Mouse (Mus musculus): ENCODE data around the gene Elp4.

Elp4 gene

DNA sequence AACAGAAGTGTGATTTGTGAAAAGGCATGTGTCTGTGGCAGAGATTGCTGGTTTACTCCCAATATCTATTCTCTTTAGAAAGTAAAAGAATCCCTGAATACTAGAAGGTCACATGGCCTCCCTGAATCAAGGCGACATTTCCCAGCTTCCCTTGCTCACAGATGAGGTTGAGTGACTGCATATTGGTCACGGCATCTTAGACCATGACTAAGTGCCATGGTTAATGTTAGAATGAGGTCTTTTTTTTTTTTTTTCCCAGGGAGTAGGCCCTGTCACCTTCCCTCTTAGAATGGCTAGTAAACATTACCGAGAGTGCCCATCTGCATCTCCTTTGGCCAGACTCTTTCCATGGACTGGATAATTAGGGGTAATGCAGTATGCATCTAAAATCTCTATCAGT is 193.9 kb downstream of the Elp4 start:
- no peak for DNase-seq

DNA sequence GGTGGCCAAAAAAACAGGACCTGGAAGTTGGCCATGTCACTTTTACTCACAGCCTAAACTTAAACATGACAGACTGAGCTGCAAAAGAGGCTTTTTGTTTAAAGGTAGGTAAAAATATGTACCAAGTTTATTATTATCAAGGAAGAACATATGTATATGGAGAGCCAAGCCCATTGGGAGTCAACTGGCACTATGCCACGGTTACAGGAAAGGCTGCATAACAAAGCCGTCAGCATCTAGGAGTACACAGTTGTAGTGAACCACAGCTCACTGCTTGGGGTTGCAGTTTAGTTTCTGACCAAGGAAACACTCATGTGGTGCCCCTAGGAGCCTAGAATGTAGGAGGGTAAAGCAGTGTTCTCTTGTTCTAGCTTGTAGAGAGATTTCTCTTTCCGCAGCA is 195.2 kb downstream of the Elp4 start:
- no peak for DNase-seq

DNA sequence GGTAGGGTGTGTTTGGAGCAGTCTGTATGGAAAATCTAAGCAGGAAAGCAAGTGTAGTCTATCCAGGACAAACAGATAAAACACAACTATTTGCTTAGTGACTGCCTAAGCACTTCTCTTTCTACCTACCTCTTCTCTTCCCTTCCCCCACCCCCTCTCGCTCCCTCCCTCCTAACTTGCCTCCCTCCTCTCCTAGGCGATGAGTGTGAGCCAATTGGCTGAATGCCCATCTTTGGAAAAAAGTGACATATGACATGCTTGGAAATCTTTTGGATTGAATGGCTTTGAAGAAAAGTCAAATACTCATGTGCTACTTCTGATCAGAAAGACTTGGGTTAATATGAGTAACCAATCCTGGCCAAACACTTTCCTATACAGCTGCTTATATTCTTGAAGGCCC is 199.0 kb downstream of the Elp4 start:
- no peak for DNase-seq

DNA sequence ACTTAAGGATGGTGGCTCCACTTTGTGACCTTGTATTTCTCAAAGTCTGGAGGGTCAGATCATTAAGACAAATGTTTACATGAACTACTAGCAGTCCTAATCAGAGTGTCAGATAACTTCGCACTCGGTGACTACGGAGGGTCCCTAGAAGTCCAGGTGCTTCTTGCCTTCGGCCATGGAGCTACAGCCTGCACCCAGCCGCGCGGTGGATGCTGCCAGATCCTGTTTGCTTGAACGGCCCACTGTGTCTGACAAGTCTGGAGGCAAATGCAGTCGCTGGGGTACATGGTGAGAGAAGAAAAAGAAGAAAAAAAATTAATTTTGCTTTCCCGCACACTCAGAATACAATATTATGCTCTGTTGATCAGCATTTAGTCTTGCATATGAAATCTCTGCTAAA is 201.8 kb downstream of the Elp4 start:
- DNase-seq: no peak

DNA sequence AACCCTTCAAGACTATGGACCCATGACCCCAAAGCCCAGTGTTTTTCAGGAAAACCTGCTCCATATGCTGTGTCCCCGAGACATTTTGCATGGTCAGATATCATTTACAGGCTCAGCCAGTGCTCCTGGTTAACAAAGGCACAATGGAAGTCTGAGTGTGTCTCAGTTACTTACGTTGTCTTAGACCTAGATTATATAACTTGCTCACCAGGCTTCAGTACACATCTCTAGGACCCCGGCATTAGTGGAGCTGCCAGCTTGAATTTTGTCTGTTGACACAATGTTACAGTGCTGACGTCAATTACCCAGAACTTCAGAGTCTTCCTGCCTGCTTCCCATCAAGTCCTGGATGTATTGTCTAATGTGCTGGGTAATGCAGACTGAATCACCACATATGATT is 202.6 kb downstream of the Elp4 start:
- DNase-seq: no peak

DNA sequence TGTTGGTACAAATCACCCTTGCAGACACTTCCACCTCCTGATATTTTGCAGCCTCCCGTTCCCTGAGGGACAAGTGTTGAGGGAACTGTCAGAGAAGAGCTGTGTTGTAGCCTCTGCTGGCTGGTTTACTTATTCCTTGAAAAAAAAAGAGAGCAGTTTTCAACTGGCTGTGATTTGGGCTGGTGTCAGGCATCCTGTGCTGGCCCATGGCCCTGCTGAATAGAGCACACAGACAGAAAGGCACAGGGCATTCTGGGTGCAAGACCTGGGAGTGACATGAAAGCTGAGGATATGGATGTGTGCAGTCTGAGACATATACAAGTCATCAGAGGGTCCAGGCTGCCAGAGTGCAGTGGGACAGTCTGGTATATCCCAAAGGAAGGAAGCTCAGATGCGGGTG is 205.7 kb downstream of the Elp4 start:
- no peak for DNase-seq

DNA sequence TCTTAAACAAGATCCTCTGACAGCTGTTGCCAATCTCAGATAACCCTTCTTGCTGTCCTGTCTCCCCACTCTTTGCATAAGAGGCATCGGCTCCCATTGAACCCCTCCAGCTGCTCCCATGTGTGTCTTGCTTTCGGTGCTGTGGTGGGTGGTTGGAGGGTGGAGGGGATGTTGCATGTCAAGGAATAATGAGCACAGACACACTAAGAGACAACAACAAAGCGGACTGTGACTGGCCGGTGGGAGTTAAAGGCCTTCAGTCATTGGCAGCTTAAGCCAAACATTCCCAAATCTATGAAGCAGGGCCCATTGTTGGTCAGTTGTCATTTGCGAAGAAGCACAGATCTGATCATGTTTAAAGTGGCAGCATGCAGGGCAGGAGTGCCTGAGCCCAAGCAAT is 206.6 kb downstream of the Elp4 start:
- DNase-seq: no peak

DNA sequence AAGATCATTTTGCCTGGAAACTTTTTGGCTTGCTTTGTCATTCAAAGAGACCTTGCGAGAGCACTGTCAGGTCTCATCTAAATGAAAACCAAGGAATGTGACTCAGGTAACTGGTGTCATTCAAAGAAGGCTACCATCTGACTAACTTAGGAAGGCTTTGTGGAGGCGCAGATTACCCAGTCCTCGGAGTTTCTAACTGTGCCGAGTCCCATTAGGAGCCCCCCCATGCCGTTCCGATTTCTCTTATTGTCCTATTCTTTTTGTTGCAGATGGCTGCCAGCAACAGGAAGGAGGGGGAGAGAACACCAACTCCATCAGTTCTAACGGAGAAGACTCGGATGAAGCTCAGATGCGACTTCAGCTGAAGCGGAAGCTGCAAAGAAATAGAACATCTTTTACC is 213.1 kb downstream of the Elp4 start:
- DNase-seq: no peak

DNA sequence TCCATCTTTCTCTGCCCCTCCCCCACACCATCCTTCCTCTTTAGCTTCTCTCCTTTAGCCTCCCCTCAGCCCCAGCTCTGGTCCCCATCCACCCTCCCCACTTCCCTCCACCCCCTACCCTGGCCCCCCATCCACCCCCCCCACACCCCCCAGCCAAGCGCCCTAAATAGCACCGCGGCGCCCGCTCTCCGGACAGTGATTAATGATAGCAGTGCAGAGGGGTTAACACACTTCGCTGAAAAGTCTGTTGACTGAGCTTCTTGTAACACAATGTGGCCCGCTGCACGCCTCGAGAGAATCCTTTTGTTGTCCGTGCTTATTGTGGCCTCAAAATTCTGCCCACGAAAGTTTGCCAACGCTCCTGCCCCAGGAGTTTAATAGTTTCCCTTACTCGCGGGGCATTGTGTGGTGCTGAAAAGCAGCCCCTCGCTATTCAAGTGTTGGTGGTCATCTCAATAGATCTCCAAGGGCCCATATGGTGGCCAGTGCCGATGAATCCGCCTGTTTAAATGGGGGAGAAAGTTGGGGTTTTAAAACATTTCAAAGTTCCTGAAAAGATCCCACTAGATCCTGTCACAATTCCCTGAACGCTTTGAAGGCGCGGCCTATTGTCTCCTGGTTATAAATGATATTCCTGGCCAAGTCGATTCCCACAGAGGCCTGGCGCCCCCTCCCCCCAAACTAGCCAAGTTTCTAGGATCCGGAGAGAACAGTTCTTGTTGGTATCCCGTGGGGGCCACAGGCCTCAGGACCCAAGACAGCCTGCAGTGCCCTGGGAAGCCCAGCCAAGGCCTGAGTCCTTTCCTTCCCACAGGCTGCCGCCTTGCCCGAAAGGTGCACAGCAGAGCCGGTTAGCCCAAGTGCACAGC is 214.4 kb downstream of the Elp4 start:
- no peak for DNase-seq

DNA sequence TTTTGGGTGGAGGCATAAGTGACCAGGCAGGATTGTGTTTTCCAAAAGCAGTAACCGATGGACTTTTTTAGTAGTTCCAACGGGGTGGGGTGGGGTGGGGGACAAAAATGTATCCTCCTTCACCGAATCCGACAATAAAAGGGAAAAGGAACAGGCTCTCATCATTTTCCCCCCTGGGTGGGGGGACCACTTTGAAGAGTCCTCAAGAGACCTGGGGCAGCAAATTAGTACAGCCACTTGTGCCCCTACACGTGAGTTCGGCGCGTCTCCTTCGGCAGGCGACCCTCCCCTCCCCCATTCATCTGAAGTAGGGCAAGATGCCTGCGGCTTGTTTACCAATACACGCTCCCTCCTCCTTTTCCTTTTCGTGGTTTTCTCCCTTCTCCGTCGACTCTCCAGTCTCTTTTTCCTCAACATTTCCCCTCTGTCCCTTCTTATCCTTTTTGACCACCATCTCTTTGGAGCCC is 215.0 kb downstream of the Elp4 start:
- DNase-seq: no peak

DNA sequence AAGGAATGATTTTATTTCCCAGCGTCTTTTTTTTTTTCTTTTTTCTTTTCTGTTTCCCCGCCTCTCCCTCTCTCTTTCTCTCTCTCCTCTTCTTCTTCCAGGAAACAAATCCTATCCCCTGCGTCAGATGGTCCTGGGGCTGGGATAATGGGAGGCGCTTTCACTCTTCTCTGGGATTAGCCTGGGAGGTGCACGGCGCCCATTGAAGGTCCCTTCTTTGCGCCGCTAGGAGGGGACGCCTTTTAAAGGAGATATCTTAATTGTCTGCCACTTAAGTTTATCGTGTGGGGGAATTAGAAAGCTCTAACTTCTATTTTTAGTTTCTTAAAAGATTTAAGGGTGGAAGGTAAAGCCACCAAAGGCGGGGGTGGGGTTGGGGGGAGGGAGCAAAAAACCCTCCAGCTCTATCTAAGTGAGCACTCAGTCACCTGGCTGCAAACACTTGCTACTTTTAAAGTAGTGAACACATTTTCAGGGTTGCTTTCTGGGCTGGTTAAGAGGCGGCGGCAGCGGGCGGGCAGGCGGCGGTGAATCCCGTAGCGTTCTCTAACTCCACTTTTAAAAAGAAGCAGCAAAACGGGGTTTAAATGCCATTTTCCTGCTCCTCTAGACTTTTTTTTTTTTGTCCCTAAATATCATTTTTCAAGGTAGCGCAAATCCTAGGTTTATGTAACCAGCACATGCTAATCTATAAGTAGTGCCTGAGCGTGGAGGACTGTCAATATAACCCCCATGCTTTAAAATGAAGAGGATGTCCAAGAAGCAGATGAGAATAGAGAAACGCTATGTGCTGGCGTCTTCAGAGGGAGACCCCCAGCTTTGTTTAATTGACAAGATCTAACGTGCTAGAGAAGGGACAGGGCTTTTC is 215.7 kb downstream of the Elp4 start:
- no peak for DNase-seq

DNA sequence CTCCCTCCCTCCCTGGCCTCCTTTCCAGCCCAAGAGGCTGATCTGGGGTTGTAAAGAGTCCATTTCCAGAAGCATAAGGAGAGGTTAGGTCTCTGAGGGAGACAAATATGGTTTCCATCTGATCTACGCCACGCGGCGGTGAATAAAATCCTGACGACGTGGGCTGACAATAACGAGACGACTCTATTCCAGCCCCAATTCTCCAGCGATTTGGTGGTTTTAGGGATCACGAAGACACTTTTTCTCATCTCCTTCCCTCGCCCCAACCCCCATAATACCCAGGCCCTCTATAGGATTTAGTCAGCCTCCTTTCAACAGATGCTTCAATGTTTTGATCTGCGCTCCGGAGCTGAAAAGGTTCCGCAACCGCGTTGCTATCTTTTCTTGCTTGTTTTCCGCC is 216.4 kb downstream of the Elp4 start:
- no peak for DNase-seq

DNA sequence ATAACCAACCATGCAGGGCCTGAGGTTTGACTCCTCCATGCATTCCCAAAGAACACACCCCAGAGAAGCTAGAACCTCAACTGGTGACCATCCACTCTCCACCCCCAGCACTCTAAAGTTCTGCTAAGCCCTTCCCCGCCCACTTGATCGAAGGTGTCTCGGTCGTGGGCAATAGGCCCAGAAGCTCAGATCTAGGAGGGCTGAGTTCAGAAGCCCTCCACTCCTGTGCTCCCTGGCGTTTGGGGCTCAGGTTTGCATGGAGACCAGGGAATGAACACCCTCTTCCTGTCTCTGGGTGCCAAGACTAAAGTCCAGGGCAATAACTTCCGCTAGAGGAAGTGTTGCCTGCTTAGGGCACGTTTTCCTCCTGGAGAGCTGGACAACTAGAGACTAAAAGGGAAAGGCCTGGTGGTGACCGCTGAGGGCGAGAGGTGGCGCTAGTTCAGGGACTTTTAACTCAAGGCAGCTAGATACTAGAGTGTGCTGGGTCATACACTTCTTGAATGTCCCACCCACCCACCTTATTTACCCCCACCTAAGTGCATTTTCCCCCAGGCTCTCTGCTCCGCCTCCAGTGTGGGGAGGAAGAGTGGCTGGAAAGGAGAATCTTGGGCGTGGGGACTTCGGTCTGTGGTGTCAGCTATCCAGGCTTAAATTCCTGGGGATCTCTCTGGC is 216.9 kb downstream of the Elp4 start:
- no peak for DNase-seq

DNA sequence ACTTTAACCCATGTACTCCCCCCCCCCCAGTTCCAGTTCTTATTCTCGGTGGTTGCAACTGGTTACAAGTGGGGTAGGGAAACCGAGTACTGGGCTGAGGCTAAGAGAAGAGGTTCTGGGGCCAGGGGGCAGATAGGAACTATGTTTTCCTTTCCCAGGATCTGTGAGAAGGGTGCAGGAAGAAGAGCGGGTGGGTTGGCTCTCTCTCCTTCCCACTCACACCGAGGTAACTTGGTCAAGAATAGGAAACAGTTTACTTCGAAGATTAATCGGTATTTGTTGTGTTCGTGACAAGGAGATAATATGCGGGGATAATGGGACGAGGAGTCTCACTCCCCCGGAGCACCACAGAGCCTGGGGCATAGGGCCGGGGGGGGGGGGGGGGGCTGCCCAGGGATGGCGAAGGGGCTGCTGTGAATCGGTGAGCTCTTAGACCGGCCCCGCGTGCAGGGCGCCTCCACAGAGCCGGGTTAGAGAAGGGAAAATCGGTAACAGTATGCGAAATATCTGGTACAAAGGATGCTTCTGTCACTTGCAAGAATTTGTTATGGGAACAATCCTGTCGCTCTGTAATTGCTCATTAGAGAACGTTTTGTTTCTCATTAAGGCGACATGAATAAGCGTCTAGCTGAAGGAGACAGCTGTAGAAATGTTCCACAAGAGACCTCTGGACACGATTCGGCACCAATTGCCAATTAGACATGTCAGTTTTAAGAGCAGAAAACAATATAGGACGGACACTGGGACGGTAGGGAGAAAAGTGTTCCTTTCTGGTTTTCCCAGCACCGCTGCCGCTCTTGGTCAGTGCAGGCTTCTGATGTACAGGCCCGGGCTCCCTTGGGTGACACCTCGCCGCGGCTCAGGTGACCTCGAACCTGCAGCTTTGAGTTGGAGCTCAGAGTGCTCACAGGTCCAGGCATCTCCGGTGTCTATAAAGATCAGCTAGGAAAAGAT is 217.7 kb downstream of the Elp4 start:
- DNase-seq: no peak

DNA sequence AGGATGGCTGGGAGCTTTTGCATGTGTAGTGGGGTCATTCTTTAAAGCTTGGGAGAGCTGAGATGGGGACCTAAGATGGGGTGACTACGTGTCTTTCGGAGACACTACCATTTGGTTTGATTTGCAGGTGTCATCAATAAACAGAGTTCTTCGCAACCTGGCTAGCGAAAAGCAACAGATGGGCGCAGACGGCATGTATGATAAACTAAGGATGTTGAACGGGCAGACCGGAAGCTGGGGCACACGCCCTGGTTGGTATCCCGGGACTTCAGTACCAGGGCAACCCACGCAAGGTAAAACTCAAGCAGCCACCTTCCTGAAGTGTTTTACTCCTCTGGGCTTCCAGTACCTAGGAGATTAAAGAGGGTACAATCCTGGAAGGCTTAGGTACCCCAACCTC is 218.7 kb downstream of the Elp4 start:
- DNase-seq: no peak

DNA sequence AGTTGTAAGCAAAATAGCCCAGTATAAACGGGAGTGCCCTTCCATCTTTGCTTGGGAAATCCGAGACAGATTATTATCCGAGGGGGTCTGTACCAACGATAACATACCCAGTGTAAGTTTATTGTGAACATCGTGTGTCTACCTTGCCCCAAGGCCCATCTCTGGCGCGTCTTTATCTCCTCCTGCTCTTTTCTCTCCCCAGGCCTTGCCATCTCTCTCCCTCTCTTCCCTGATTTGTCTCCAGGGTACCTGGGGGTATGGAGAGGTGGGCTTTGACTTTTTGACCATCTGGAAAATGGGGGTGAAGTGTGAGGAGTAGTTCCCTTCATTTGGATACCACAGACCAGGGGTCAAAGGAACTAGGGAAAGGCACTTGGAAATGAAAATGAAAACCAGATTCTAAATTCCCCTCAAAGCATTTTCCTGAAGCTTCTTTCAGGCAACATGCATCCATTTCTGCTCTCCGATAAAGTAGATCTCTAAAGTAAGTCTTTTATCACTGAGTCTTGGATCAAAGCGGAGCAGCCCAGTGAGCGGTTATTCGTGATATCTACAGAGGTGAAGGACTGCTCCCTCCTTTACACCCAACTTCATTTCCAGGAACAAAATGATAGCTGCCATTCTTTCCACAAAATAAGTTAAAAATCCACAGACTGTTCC is 219.2 kb downstream of the Elp4 start:
- no peak for DNase-seq

DNA sequence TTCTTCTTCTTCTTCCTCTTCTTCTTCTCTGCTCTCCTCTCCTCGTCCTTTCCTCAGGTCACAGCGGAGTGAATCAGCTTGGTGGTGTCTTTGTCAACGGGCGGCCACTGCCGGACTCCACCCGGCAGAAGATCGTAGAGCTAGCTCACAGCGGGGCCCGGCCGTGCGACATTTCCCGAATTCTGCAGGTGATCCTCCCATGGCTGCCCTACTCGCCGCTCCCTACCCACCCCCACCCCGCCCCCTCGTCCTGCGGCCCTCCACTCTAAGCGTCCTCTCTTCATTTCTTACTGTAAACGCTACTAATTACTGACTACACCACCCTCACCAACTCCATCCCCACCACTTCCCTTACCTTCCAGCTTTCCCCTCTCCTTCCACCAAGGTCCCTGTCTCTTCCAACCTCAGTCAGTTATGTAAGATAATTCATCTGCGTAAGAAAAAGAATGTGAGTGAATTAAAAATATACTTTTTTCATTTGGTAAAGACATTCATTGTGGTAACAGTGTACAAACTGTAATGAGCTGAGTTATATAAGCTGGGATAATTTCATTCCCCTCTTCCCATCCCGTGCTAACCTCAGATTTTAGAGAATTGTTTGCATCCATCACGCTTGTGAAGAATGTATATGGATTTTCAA is 220.5 kb downstream of the Elp4 start:
- no peak for DNase-seq

DNA sequence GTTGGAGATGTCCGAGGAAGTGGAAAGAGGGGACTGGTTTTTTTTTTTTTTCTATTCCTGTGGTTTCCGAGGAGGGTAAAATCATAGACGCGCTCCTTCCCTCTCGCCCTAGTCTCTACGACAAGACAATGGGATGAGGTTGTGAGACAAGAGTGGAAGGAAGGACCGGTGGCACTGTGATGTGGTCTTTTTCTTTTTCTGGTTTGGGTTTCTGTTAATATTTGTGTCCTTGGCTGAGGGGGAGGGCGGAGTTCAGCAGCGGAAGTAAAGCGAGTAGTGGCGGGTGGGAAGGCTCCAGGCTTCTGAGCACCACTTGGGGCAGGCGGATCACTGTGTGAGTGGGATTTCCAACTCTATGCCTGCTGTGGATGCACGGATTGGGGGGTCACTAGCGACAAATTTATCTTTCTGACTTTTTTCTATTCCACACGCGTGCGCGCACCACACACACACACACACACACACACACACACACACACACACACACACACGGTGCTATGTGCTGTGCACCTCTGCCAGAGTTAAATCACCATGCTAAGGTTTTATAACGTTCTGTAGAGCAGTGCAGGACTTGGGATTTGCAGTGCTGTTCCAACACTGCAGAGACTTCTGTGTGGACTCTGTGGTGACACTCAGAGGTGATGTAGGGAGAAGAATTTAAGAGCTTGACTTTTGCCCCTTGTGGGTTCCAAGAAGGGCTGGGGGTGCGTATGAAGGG is 221.6 kb downstream of the Elp4 start:
- DNase-seq: no peak

DNA sequence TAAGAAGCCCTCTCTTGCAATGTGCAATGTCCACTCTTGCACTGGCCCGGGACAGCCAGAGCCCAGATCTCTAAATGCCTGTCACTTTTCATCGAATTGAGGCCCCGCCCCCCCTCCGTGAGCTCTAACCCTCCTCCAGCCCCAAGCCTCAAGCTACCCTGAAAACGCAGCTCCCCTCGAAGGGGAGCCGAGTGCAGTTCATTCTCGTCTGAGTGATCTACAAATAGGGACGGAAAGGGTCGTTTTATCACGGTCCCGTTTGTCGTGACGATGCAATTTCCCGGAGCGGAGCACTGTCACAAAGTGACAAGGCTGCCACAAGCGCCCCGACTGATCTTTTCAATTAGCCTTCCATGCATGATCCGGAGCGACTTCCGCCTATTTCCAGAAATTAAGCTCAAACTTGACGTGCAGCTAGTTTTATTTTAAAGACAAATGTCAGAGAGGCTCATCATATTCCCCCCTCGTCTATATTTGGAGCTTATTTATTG is 222.3 kb downstream of the Elp4 start:
- DNase-seq: no peak

DNA sequence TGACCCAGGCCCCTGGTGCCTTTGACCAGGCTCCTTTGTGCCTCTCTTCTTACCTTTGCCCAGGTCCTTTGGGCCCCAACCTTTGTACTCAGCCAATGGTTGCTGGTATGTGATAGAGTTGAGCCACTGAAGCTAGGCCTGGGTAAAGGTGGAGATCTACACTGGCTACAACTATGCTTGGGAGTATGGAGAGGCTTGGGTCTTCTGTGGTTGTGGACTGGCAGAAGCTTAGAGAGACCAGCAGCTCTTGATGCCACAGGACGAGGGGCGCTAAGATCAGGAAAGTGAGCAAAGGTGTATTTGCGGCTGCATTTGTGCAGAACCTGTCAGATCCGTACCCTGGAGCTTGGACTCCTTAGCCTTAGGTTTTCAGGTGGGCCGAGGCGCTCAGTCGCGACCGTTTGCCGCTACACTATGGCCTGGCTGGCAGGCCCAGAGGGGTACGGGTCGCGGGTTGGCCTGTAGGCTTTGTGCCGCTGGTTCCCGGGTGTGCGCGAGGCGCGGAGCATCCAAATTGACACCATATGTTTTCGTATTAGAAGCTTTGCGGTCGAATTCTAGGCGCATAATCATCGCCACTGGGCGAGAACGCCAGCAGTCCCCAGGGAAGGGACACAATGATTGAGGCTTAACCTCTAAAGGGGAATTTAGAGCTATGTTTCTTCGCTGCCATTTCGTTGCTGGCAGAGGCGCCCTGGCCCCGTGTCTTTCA is 223.2 kb downstream of the Elp4 start:
- no peak for DNase-seq
